Mouse (Mus musculus): ENCODE measurements at regions not wholly inside any gene's neighbourhood (a gene's known extent, or its start where the extent isn't known, plus 50 kb on each side); places are given as distances from the start of the nearest gene placed in this dataset.

- no peak for TF ChIP-seq CTCF (IDR thresholded peaks at IDR 0.05; ENCODE audit: low read depth, low read length)
- no peak for TF ChIP-seq POLR2A (IDR thresholded peaks at IDR 0.05; ENCODE audit: insufficient read depth, low read length)
- TF ChIP-seq EP300 (IDR thresholded peaks at IDR 0.05; ENCODE audit: insufficient read depth, low read depth, low read length), result no peak
Observed at GRCm38 (mm10) chr2:149573773-149574172, 168.9 kb downstream of the Cst10 start.
